Mouse (Mus musculus): ENCODE measurements at regions not wholly inside any gene's neighbourhood (a gene's known extent, or its start where the extent isn't known, plus 50 kb on each side); places are given as distances from the start of the nearest gene placed in this dataset.

DNA sequence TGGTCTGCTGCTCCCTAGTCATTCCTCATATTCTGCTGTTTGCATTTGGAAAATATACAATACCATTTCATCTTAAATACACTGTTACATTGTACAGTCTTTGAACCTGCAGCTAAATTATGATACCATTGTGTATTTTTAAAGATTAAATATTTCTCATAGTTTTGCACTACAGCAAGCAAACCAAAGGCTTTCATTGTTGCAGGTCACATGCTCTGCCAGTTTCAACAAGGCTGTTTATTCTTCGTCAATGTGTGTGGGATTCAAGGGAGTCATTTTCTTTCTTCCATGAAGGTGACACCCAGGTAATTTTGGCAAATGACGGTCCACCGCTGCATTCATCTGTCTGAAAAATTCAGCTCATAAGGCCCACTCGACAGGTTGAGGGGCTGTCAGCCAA lies 200.9 kb upstream of the Lrig1 start:
- DNase-seq = no peak

DNA sequence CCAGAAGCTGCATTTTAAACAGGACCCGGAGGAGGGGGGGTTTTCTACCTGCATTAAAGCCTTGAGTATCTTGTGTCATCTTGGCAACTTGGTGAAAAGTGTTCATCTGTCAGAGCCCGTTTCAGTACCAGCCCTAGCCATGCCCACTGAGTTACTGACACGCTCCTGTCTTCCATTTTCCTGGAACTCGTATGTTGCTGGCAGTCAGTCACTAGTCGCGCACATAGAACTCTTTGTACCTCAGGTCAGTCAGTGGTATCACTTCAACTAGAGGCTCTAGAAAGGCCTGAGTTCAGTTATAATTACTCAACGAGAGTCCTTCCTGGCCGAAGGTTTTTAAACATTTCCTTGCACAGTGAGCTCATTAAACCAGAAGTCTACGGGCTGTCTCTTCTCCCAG lies 198.9 kb upstream of the Lrig1 start:
- no peak for DNase-seq

DNA sequence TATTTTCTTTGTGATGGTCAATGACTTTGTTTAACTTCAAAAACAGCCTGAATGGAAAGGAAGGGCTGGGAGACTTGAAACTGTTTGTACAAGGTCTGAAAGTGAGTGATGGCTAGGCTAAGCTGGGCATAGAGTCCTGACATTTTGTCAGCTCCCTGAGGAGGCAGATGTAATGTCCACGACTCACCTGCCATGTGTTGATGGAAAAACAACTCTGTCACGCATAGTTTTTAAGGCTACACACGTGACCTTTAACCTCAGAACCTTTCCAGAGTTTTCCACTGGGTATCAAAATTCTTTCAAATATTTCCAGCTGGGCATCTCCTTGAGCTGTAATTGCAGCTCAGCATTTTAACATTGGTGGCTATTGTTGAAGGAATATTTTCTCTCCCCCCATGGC lies 190.2 kb upstream of the Lrig1 start:
- no peak for DNase-seq

DNA sequence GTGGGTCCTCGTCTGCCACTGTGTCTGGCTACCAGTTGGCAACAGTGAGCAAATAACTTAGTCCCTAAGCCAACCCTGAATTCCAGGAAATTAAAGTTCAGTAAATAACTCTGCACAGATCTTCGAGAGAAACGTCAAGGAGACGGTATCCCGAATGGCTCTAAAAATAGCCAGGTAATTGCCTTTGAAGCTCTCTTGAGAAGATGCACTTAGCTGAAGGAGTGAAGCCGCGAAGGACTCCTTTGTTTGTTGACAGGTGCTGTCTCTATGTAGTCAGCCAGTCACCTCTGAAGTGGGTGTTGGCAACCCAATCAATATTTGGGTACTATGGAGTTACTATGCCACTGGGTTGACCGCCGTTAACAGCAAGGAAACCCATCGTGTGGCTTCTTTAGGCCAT lies 189.3 kb upstream of the Lrig1 start:
- no peak for DNase-seq

DNA sequence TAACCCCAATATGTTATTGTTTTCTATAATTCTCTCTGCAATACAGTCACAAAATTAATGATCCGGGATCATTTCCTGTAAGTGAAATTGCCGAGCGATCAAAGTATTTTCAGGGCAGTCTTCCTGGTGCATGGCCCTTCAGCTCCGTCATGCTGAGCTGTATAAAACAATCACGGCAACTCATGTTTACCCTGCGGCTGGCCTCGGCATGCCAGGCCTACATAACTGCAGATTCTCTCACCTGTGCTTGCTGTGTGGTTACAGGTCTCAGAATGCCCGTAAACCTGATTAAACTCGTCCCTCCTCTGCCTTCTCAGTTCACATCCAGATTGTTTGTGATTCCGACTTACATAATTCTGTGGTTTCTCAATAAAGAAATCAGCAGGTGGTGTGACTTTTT lies 181.2 kb upstream of the Lrig1 start:
- DNase-seq = no peak

DNA sequence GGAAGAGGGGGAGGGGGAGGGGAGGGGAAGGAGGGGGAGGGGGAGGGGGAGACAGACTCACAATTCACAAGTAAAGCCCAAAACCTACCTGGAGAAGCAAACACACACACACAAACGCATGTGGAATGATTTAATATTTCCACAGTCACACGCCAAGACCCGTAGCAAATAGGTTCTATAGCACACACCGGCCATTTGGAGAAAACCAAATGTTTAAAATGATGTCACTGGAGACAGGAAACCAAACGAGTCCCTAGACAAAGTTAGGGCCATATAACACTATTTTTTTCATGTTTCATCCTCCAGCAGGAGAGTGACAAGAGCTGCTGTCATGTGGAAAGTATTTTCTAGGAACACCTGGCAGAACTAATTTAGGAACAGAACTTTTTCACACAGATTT lies 175.9 kb upstream of the Lrig1 start:
- no peak for DNase-seq

DNA sequence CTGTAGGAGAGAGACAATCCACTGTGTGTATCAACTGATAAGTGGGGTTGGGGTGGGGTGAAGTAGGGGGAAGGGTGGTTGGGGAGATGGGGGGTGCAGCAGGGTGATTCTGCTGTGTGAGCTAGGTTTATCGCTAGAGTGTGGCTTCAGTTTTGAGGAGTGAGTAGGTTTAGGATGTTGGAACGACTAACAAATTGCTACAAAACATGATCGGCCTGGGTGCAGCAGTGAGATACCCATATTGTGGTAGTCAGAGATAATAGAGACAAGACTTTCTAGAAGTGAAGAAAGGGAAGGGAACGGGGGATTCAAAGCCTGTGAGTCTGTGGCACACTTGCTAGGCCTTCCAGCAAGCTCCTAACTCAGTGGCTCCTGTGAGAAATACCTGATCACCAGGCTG lies 175.1 kb upstream of the Lrig1 start:
- DNase-seq = no peak

DNA sequence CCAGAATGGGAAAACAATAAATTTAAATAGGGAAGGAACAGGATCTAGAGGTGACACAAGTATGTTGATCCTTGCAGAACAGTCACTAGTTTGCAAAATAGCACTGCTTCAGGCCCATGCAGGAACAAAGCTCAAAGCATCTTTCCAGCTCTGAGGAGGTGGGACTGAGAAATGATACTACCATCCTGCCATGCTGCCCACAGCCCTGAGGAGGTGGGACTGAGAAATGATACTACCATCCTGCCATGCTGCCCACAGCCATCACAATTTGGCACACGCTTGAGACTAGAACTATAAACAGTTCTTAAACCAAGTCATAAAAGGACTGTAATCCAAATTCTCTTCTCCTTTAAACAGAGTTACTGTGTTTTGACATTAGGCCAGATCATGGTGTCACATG lies 174.5 kb upstream of the Lrig1 start:
- DNase-seq = no peak

DNA sequence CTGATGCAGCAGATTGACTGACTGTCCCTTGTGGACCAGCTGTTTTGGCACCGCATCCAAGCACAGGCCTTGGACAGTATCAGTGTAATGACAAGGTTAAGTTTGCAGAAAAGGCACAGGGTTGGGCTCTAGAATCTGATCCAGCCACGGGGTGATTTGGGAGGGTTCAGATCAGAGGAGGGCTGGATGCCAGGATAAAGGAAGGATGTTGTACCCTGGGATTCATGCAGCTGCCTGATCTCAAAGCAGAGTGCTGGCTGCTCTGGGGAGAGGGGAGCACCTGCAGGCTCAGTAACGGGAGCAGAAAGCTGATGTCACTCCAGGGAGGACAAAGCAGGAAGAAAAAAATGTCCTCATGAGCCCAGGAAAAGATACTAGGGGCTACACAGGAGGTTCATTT lies 168.0 kb upstream of the Lrig1 start:
- no peak for DNase-seq

DNA sequence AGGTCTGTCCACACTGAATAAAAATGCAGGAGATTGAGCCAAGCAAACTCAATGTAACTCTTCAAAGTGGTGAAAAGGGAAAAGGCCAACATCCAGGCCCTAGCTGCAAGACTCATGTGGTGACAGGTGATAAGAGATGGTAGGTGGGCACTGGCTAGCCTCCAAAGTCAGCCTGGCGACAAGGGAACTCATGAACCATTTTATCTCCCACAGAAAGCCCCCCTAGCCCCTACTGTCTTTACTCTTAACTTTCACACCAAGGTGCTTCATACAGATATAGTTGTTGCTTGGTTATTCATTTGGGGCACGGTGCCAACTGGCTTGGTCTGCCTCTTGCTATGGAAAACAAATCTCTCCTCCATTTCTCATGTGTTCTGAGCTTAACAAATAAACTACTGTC lies 165.5 kb upstream of the Lrig1 start:
- DNase-seq = no peak

DNA sequence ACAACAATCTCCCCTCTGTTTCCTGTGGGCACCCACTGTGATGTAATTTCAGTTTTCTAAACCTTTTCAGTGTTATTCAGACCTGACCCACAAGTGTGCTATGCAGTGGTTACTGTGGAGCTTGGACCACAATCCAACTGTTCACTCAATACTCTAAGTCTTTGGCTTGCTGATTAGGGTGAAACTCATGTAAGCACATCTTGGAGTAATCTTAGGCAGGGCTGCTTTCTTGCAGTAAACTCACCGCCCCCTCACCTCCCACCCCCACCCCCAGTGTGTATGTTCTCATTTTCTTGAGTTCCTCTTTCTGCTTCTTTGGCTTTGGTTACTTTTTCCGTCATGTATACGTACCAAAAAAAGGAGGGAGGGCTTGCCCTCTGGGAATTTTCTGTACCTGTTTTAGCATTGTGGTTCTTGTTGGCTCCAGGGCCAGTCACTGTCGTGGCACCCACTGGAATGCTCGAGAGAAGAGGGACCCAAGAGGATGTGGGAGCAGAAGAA lies 158.2 kb upstream of the Lrig1 start:
- DNase-seq = no peak

DNA sequence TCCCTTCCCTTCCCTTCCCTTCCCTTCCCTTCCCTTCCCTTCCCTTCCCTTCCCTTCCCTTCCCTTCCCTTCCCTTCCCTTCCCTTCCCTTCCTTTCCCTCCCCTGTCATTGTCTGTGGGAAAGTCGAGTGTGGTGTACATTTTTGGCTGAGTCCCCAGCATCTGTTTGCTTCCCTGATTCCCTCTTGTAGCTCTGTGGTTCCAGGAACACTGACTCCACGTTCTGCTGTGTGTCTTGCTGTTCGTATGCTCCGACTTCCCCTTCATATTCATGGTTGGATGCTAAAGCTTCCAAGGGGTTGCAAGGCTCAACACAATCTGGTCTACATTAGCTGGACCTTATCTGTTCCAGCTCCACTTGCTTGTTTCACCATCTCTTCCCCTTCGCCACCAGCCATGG lies 150.2 kb upstream of the Lrig1 start:
- DNase-seq = no peak

DNA sequence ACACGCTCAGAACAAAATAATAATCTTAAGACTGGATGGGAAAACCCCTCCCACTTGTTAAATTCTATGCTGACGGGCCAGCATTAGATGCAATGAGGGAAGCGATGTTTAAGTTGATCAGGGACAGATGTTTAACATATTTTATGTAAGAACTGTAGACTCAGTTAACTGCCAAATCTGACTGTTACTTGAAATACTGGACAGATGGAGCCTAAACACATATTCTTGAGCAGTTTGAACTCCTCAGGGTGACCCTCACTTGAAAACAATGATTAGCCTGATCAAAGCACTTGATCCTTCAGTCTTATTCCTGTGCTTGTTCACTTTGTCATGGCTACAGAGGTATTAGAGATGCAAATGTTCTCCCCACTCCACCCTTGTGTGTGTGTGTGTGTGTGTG lies 149.6 kb upstream of the Lrig1 start:
- no peak for DNase-seq

DNA sequence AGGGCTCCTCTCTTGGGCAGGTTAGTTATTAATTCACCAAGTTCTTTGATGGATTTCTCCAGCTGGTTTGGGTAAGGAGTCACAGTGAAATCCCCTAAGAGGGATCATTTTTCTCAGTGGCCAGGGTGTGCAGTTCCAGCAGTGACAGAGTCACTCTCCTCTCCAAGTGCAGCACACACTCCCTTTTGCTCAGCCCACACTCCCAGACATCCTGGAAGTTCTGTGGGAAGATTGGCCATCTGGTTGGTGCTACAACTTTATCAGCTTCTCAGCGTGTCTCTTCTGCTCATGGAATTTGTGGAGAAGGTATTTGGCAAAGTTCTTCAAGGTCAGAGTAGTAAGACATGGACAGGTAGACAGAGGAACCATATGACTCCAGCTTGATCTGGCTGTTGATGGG lies 148.5 kb upstream of the Lrig1 start:
- no peak for DNase-seq

DNA sequence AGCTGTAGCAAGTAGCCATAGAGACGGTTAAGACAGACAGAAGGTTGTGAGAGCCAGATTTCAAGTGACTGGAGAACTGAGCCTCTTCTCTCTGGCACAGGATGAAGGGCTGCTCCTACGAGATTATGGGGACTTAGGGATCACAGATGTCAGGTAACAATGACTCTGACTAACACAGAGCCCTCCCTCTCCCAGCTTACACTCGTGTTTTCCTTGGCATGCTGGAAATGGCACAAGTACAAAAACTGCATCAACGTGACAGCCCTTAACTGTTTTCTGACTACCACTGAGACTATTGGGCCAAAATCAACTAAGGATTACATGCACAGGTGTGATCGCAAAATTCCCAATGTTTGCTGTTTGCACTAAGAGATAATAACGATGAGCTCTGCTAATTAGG lies 145.9 kb upstream of the Lrig1 start:
- no peak for DNase-seq

DNA sequence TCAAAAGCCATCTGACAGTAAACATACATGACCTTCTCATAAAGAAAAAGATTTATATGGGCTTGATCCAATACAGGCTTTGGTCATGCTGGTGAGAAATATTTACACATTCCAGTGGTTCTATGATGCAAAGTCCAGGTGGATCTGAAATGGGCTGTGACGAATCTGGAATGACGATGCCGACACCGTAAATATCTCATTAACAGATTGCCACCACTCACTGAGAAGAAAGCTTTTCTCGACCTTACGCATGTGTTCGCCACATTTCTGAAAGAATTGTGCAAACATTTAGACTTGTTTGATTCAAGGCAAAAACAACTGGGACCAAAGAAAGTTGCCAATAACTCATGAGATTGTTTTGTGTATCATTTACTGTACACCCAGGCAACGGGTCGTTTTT lies 142.9 kb upstream of the Lrig1 start:
- DNase-seq = no peak

DNA sequence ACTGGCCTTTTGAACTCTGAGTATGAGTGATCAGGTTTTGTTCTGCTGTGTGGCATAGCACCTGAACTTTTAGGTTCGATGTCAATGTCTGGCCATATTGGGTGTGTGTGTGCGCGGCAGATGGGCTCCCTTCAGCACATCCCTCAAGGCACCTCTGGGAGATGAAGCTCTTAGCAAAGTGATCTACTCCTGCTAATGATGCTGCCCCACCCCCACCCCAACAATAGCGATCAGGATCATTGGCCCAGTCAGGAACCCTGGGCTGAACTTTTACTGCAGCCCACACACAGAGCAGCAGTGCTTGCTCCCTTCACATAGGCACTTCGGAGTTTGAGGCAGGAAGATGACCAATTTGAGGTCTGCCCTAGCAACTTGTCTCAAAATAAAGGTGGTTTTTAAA lies 141.9 kb upstream of the Lrig1 start:
- DNase-seq = no peak

DNA sequence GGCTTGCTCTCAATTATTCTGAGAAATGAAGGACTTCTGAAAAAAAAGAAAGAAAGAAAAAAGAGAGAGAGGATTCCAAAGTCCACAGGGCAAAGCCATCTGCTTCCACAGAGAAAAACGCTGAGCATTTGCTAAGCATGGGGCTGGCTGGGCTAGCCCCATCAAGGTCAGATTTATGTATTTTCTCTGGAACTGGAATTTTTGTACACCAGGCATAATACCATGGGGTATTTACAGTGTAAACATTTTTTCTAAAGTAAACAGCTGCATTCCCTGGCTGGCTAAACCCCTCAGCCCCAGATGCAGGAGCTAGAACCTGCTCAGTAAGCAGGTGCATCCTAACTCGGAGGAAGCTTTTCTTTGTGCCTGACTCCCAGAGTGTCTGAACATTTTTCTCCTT lies 135.8 kb upstream of the Lrig1 start:
- no peak for DNase-seq

DNA sequence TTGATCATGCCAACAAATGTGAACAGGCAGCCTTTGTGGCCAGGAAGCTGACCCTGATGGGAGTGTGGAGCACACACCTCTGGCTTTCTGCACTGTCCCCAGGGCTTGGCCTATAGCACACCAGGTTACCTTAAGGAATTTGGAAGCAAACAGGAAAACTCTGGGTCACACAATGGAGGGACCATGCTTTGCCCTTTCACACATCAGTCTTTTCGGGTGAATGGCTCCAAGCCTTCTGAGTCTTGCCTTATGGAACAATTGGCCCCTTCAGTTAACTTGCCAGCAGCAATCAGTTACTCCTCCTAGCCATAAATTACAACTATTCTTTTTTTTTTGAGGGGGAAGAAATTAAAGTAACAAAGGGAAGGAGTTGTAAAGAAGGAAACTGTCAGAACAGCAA lies 134.6 kb upstream of the Lrig1 start:
- DNase-seq = no peak

DNA sequence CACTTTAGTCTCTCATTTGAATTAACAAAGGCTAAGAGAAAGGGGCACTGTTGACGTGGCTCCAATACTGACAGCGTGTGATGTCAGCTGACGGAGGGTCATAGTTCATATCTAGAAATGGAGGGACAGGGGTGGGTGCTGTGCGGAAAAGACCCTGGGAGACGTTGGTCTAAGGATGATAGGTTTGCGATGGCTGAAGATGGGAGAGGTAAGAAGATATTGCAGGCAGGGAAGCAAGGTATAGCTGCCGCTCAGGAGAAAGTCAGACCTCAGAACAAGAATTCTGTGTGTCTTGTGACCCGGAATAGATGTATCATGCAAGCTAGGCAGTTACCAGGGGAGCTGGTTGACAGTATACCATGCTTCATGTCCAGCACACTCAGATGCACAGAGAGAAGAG lies 130.8 kb upstream of the Lrig1 start:
- no peak for DNase-seq

DNA sequence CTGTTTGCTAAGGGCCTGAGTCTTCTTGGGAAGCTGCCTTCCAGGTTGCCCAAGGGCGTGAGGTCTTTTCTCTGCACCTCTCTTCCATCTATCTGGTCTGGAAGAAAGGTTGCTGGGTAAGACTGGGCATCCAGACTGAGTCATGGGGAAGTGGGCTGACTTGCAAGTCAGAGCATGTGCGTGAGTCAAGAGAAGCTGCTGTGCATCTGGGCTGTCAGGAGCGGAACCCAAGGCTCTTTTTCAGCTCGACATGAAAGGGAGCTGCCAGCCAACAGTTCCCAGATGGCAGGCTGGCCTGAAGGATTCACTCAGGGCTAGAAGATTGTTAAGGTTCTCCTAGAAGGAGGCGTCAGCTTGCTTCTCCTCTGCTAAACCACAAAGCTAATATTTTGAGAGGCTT lies 129.3 kb upstream of the Lrig1 start:
- no peak for DNase-seq

DNA sequence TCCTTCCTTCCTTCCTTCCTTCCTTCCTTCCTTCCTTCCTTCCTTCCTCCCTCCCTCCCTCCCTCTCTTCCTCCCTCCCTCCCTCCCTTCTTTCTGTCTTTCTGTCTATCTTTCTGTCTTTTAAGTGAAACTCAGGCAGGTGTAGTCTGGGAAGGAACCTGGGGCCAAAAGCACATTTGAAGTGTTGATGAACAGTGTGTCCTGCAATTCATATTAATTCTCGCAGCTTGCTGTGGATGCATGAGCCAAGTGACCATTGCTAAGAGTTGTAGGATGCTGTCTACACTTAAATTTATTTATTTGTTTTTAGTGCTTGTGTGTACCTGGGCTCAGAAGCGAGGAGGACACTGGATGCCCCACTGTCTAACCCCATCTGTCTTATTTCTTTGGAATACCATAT lies 126.7 kb upstream of the Lrig1 start:
- DNase-seq = no peak

DNA sequence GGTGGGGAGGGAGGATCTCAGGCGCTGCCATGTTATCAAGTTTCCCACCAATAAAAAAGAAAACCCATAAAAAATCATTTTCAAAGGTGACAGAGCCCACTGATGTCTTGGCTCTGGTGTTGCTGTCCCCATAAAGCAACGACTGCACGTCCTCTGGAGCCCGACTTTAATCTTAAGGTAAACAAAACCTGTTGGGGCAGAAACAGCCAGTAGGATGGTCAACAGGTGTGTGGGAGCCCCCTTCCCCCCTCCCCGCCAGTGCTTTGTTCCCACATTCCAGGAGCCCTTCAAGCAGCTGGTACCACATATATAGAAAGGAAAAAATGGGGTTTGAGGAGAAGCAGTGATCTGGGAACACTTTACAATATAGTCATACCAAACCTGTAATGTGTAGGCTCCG lies 118.3 kb upstream of the Lrig1 start:
- no peak for DNase-seq

DNA sequence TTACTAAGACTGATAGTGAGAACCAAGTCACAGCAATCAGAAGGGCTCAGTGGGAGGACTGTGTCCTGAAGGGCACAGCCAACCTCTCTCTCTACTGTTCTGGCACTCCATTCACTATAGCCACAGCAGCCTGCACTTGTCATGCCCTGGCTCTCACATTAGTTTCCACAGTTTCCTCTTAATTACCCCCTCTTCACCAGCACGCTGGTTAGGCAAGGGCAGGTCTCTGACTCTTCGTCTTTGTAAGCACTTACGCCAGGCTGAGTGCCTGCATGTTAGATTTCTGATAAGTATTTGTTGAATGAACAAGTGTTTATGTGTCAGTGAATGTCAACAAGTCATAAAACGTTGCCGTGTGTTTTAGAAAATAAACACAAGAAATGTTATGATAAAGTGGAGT lies 116.2 kb upstream of the Lrig1 start:
- no peak for DNase-seq

DNA sequence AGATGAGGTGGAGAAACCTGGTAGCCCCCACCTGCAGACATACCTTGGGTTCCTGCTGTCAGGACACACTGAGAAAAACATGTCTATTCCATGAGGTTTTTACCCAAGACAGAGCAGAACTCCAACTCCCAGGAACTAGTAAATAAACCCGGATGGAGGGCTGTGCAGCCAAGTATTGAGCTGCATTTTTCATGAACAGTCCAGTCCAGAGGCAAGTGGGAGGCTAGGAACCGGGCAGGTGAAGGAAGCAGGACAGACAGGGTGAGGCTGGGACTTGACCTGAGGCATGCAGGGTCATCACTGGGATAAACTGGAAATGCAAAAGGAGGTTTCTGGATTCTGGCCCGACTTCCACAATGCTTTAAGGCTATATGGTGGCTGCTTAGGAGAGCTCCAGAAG lies 114.8 kb upstream of the Lrig1 start:
- DNase-seq = no peak

DNA sequence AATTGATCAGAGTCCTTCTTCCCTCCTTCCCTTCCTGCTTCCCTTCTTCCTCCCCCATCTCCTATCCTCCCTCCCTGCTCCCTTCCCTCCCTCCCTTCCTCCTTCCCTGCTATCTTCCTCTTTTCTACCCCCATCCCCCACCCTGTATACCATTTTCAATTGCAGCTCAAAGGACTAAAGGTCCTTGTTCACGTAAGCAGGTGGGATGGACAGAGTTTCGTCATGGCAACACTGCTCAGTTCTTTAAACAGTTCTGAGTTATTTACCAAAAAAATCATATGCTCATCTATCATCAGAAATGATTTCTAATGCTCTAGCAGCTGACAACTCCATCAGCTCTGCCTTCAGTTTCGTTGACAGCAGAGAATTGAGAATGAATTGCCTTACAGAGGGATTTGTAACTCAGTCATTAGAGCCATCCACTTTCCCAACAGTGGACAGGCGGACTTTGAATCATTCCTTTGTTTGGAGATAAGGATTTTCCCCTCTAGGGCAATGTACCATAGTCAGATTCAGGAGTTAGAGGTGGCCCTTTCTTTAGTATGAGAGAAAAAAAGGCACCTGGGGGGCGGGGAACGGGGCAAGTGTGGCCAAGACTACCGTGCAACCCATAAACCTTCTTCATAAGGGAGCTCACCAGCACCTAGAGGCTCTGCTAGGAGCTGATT lies 113.7 kb upstream of the Lrig1 start:
- DNase-seq = no peak
